Mouse (Mus musculus) embryonic facial prominence, embryonic 10.5 days (tissue): ENCODE measurements around the gene Pex26. TPM values are rescaled to one million over a fixed set of nuclear protein-coding genes. Genes with fewer than 3 reads are reported as not detected.

Experiments used
- DNase-seq: peaks from one replicate; pipeline ENCODE4 v3.0.0-alpha.2; 2017; ENCODE audit warnings: low spot score
- H3K27ac ChIP-seq: fragments of 300-500 bp; sonication (generic); replicated peaks from 2 replicates; pipeline ENCODE4 v1.5.1; 2016; ENCODE audit warnings: mild to moderate bottlenecking
- H3K27me3 ChIP-seq: fragments of 300-500 bp; sonication (generic); replicated peaks from 2 replicates; pipeline ENCODE4 v1.6.1; 2016; ENCODE audit warnings: low read depth, mild to moderate bottlenecking; ENCODE audit not compliant: poor library complexity, severe bottlenecking
- H3K36me3 ChIP-seq: fragments of 300-500 bp; sonication (generic); replicated peaks from 2 replicates; pipeline ENCODE4 v1.6.1; 2016; ENCODE audit warnings: mild to moderate bottlenecking, moderate library complexity
- H3K4me1 ChIP-seq: fragments of 300-500 bp; sonication (generic); 2 replicates; pipeline ENCODE4 v1.6.1; 2016
- H3K4me3 ChIP-seq: fragments of 300-500 bp; sonication (generic); 2 replicates; pipeline ENCODE4 v1.5.1; 2016; ENCODE audit warnings: mild to moderate bottlenecking, moderate library complexity
- H3K9me3 ChIP-seq: fragments of 300-500 bp; sonication (generic); 2 replicates; pipeline ENCODE4 v1.6.1; 2016; ENCODE audit warnings: mild to moderate bottlenecking
- WGBS: fragments of 180-500 bp; shearing (Covaris S2); methylation state at CpG from one replicate; pipeline ENCODE4 v1.1.7; 2016; 5-methylcytosine and 5-hydroxymethylcytosine counted together
- polyA plus RNA-seq: library from polyadenylated mRNA; unstranded; fragments of >200 nt; fragmentation: Nextera tagmentation; extraction: Ambion mirVana; gene quantifications from 2 replicates; pipeline ENCODE4 v1.2.1, GENCODE M21; 2016

The Pex26 gene
- polyA plus RNA-seq, 1 experiment from 2014 or later: 11.5 TPM

GRCm38 (mm10) chr6:121194956-121195731, 11.7 kb downstream of the Pex26 start:
- 86% methylated on average over 14 of the region's 14 CpGs for WGBS
- Histone ChIP-seq H3K4me1 (peaks cover 26% of the 10 kb centered on the region), H3K36me3 (peaks cover 58% of the 10 kb centered on the region), H3K9me3 (no peaks in the 10 kb centered on the region), H3K4me3 (no peak overlapping the region), H3K27ac (no peak overlapping the region; the same call in 1 of the 2 replicates), H3K27me3 (no peaks in the 10 kb centered on the region)
- no peak for DNase-seq

- Histone ChIP-seq H3K36me3 (peaks cover 31% of the 10 kb centered on the region), H3K27ac (peak overlapping the region; percentile 48; the same call in 1 of the 2 replicates), H3K4me3 (no peak overlapping the region), H3K9me3 (no peaks in the 10 kb centered on the region), H3K27me3 (no peaks in the 10 kb centered on the region), H3K4me1 (peaks cover 26% of the 10 kb centered on the region)
- 30% methylated on average over 9 of the region's 9 CpGs for WGBS
- DNase-seq: peak; percentile 57
Measured at GRCm38 (mm10) chr6:121197807-121198365, 14.4 kb downstream of the Pex26 start.

- no peak for DNase-seq
- Histone ChIP-seq H3K36me3 (peaks cover 9% of the 10 kb centered on the region), H3K27ac (no peak overlapping the region), H3K4me3 (no peak overlapping the region), H3K9me3 (no peaks in the 10 kb centered on the region), H3K27me3 (no peaks in the 10 kb centered on the region), H3K4me1 (peaks cover 8% of the 10 kb centered on the region)
- WGBS: 82% methylated on average over 4 of the region's 4 CpGs
Measured at GRCm38 (mm10) chr6:121200458-121200857, 17.0 kb downstream of the Pex26 start.

- 83% methylated on average over 5 of the region's 5 CpGs for WGBS
Measured at GRCm38 (mm10) chr6:121202026-121202425, 18.6 kb downstream of the Pex26 start.

GRCm38 (mm10) chr6:121206481-121206880, 23.0 kb downstream of the Pex26 start:
- Histone ChIP-seq H3K36me3 (no peaks in the 10 kb centered on the region; the same call in 1 of the 2 replicates), H3K27ac (no peak overlapping the region), H3K4me1 (peaks cover 15% of the 10 kb centered on the region), H3K9me3 (0 out of 2 replicates have a peak, but pooled peaks cover 3% of the 10 kb centered on the region), H3K4me3 (no peak overlapping the region), H3K27me3 (peaks cover 25% of the 10 kb centered on the region)
- no peak for DNase-seq
- 85% methylated on average over 5 of the region's 5 CpGs for WGBS

More at GRCm38 (mm10) chr6:121202026-121202425, 18.6 kb downstream of the Pex26 start:
- Histone ChIP-seq H3K36me3 (peaks cover 2% of the 10 kb centered on the region), H3K27ac (no peak overlapping the region), H3K4me3 (no peak overlapping the region), H3K9me3 (no peaks in the 10 kb centered on the region), H3K27me3 (no peaks in the 10 kb centered on the region), H3K4me1 (peaks cover 8% of the 10 kb centered on the region)
- no peak for DNase-seq

GRCm38 (mm10) chr6:121209584-121209983, 26.1 kb downstream of the Pex26 start:
- H3K4me1 ChIP-seq: peaks cover 19% of the 10 kb centered on the region
- DNase-seq: no peak
- WGBS: 73% methylated on average over 2 of the region's 2 CpGs
- no peaks in the 10 kb centered on the region for H3K36me3 ChIP-seq
- H3K27me3 ChIP-seq: peaks cover 42% of the 10 kb centered on the region
- H3K9me3 ChIP-seq: 0 out of 2 replicates have a peak, but pooled peaks cover 3% of the 10 kb centered on the region
- no peak overlapping the region for H3K27ac ChIP-seq
- no peak overlapping the region for H3K4me3 ChIP-seq

GRCm38 (mm10) chr6:121210149-121210925, 26.9 kb downstream of the Pex26 start, which contains the start of gene Tuba8:
Gene Tuba8 (plus strand): TSS chr6:121210696.
- Histone ChIP-seq H3K27ac (peak within 1 kb of the TSS; percentile 54; the same call in 1 of the 2 replicates), H3K4me1 (peaks cover 19% of the 10 kb centered on the region), H3K9me3 (0 out of 2 replicates have a peak, but pooled peaks cover 3% of the 10 kb centered on the region), H3K4me3 (peak within 1 kb of the TSS; percentile 61), H3K36me3 (no peaks in the 10 kb centered on the region), H3K27me3 (peaks cover 42% of the 10 kb centered on the region)
- DNase-seq: peak; percentile 55
- WGBS: 5% methylated on average over 30 of the region's 30 CpGs

GRCm38 (mm10) chr6:121210926-121211289, 27.4 kb downstream of the Pex26 start:
- Histone ChIP-seq H3K4me1 (peaks cover 19% of the 10 kb centered on the region), H3K27me3 (peaks cover 42% of the 10 kb centered on the region), H3K4me3 (peak overlapping the region; percentile 61), H3K9me3 (0 out of 2 replicates have a peak, but pooled peaks cover 3% of the 10 kb centered on the region), H3K27ac (0 out of 2 replicates have a peak overlapping the region, but pooled peaks have one; percentile 54), H3K36me3 (no peaks in the 10 kb centered on the region)
- 2% methylated on average over 12 of the region's 12 CpGs for WGBS
- no peak for DNase-seq

- no peaks in the 10 kb centered on the region for H3K36me3 ChIP-seq
- DNase-seq: no peak
- H3K9me3 ChIP-seq: 0 out of 2 replicates have a peak, but pooled peaks cover 3% of the 10 kb centered on the region
- H3K27me3 ChIP-seq: peaks cover 42% of the 10 kb centered on the region
- peak overlapping the region; percentile 61 for H3K4me3 ChIP-seq
- no peak overlapping the region for H3K27ac ChIP-seq
- 6% methylated on average over 5 of the region's 5 CpGs for WGBS
- peaks cover 19% of the 10 kb centered on the region for H3K4me1 ChIP-seq
Measured at GRCm38 (mm10) chr6:121211743-121212142, 28.3 kb downstream of the Pex26 start.

- 75% methylated on average over 4 of the region's 4 CpGs for WGBS
Measured at GRCm38 (mm10) chr6:121212988-121213387, 29.5 kb downstream of the Pex26 start.

GRCm38 (mm10) chr6:121214221-121214620, 30.8 kb downstream of the Pex26 start:
- peaks cover 19% of the 10 kb centered on the region for H3K4me1 ChIP-seq
- no peaks in the 10 kb centered on the region for H3K9me3 ChIP-seq

More at GRCm38 (mm10) chr6:121212988-121213387, 29.5 kb downstream of the Pex26 start:
- Histone ChIP-seq H3K27ac (no peak overlapping the region), H3K4me1 (peaks cover 19% of the 10 kb centered on the region), H3K9me3 (0 out of 2 replicates have a peak, but pooled peaks cover 2% of the 10 kb centered on the region), H3K36me3 (no peaks in the 10 kb centered on the region), H3K4me3 (no peak overlapping the region), H3K27me3 (peaks cover 42% of the 10 kb centered on the region)
- no peak for DNase-seq

GRCm38 (mm10) chr6:121214667-121215330, 31.3 kb downstream of the Pex26 start:
- DNase-seq: no peak
- Histone ChIP-seq H3K9me3 (no peaks in the 10 kb centered on the region), H3K27ac (no peak overlapping the region), H3K4me3 (no peak overlapping the region), H3K4me1 (peaks cover 19% of the 10 kb centered on the region), H3K36me3 (no peaks in the 10 kb centered on the region), H3K27me3 (peaks cover 33% of the 10 kb centered on the region)
- WGBS: 86% methylated on average over 8 of the region's 8 CpGs

More at GRCm38 (mm10) chr6:121214221-121214620, 30.8 kb downstream of the Pex26 start:
- Histone ChIP-seq H3K36me3 (no peaks in the 10 kb centered on the region), H3K27ac (no peak overlapping the region), H3K27me3 (peaks cover 39% of the 10 kb centered on the region), H3K4me3 (no peak overlapping the region)
- WGBS: 87% methylated on average over 5 of the region's 5 CpGs
- DNase-seq: no peak
